Mouse (Mus musculus) embryo, embryonic 11.5 days (tissue): Measurements from ENCODE around the gene Shcbp1l.
A peak's percentile ranks its signal among the peaks of the same experiment; 100 is the strongest.

Experiments
- DNase-seq: peaks from one replicate; pipeline ENCODE4 v3.0.0-alpha.2; 2012; ENCODE audit warnings: low read depth, low spot score

The Shcbp1l gene

DNA sequence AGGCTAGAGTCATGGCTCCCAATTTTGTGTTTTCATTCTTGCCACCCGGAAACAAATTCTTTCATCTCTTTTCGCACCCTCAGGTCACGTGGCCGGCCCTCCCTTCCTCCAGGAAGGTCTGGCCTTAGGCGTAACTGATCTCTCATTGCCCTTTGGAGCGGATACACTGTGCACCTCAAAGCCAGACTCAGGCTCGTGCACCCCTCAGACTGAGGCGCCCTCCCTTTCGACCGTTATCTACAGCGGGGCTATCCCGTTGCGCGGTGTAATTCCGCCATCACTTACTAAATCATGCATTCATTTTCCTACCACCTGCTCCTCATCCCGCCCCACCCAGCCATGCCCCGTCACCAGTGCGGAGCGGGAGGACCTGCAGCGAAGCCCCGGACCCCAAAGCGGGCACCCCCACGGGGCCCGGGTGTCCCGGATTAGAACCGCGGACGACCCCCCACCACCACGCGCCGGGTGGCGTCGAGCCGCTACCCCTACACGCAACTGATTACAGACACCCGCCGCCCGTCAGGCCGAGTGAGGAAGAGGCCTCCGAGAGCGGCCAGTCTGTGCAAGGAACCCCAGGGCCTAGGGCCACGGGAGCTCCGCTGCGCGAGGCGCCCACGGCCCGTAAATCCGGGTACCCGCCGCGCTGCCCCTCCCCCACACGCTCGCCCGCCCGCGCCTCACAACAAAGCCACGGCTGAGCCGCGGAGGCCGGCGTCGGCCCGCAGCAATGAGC, 62.0 kb downstream of the Shcbp1l start:
- peak; percentile 32 for DNase-seq

GRCm38 (mm10) chr1:153487500-153487879, 62.5 kb downstream of the Shcbp1l start, which contains the start of gene Dhx9:
Gene Dhx9 (minus strand): TSS chr1:153487660.
- peak; percentile 94 for DNase-seq

GRCm38 (mm10) chr1:153489132-153489531, 64.2 kb downstream of the Shcbp1l start:
- DNase-seq = no peak

- no peak for DNase-seq
Measured at GRCm38 (mm10) chr1:153489540-153489939, 64.6 kb downstream of the Shcbp1l start.

DNA sequence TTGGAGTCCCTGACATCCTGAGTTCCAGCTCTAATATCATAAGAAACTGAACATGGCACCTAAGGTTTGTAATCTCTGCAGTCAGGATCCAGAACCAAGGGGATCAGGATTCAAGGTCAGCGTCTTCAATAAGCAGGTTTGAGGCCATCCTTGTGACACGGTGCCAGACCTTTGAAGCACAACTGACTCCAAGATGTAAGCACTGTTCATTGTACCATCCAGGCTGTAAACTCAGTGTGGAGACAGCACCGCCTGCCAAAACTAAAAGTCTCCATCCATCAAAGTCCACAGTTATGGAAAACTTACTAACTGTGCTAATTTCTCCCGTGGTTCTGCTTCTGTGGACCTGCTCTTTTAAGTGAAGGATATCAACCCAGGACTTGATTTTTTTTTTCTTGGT, 65.0 kb downstream of the Shcbp1l start:
- DNase-seq = no peak

- DNase-seq = no peak
Measured at GRCm38 (mm10) chr1:153491345-153491744, 66.4 kb downstream of the Shcbp1l start.

DNA sequence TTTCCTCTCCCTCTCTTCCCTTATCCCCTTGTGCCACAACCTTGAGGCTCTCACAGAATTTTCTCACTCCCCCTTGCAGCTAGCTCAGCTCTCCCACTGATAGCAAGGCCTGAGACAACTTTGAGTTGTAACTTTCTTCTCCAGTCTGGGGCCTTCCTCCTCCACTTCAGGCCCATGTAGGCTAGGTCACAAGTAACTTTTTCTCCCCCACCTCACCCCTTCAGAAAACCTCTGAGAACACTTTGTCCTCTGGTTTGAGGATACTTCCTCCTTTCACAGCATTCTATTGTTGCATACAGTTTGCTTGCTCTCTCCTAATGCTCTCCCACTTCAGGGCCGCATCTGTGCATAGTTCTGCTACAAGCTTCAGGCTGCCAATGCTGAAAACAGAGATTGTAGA, 66.9 kb downstream of the Shcbp1l start:
- no peak for DNase-seq

GRCm38 (mm10) chr1:153493338-153493737, 68.4 kb downstream of the Shcbp1l start:
- no peak for DNase-seq

DNA sequence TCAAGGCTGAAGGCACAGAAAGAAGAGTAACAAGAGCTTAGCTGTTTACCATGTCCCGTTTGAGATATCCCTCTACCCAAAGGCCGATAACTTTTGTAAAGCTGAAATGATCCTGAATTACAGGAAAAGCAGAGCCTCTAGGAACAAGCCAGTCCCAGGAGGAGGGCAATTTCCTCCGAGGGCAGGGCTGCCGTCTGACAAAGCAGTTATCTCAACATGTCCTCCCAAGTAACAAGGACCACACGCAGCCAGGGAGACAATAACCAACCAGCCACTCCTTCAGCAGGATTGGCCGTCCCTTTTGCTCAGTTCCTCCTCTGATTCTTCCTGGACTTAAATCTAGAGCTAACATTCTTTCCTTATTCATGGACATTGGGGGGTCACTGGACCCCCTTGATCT, 69.0 kb downstream of the Shcbp1l start:
- DNase-seq = no peak

GRCm38 (mm10) chr1:153496030-153496429, 71.1 kb downstream of the Shcbp1l start:
- DNase-seq = no peak

DNA sequence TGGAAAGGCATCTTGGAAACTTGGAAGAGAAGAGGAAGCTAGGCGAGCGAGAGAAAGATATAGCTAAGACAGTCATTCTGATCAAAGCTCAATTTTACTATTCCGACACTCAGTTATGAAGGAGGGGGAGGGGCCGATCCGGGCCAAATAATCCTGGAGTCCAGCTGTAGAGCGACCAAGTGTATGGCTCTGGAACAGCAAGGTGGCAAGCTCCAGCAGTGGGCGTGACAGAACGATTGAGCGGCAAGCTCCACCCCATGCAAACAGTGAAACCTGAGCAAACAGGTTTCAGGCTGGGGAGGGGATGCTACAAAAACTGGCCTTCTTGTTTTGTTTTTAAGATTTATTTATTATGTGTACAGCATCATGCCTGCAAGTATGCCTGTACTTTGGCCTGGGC, 75.1 kb downstream of the Shcbp1l start:
- no peak for DNase-seq

DNA sequence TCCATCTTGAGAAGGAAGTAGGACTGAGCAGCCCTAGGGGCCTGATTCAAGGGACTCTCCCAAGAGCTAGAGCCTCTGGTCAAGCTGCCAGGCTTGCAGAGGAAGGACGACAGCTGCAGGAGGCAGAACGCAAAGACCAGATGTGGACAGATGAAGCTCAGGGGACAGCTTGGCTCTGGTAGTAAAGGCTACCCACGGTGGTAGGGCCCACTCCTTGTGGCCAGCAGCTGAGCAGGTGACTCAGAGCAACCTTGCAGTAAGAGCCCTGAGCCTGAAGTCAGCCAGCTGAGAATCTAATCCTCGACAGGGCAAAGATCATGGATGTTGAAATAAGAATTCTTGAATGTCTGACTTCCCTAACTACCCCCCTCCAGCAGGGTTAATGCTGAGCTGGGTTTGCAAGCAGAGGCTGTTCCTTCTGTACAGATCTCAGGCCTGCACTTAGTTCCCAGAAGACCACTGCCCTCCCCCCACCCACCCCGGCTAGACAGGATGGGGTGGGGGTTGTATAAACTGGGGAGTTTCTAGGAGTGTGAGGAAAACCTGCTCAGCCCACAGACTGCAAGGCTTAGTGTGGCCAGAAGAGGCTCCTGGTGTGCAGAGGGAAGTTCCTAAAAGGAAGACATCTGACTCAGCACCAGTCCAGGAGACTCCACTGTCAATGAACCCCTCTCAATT, 76.8 kb downstream of the Shcbp1l start:
- no peak for DNase-seq
